In the genomic region with DNA sequence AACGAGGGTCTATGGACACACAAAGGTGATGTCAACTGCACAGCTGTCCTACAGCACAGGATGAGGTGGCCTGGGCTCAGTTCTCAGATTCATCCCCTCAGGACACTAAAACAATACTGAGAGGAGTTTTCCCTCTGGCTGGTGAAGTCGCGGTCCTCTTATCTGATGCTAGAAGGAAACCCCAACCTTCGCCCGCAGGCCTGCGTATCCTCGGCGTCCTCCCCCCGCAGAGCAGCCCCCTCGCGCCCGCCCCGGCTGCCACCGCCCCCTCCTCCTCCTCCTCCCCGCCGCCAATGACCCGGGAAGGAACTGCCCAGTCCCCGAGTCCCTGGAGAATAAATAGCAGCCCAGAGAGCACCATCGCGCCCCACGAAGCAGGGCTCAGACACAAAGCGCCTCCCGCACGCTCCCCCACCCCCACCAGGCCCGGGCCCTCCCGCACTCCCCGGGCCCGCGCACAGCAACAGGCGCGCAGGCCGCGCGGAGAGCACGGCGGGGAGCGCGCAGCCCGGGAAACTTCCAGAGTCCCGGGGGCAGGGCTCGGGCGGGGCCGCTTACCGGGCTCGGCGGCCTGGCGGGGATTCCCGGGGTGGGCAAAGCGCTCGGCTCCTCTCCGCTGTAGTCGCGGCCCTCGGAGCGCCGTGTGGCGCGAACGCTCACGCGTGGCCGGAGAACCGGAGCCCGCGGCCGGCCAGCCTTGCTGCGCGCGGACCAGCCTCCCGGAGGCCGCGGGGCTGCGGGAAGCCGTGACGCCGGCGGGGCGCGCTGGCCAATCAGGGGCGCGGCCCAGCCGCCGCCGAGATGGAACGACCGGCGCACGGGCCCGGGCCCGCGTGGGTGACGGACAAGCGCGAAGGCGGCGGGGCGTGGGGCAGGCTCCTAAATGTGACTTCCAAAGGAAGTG, we compare ENCODE assay signal across 8 mouse cellular contexts. TPM values are rescaled to one million over a fixed set of nuclear protein-coding genes. Genes with fewer than 3 reads are reported as not detected.
DNase-seq lines count a peak whose midpoint lies in the region; ATAC-seq lines count a peak whose summit lies in the region.

A gene (minus strand): TSS at position 738 of the 904 bp plus-strand sequence.

- H3K9me3 ChIP-seq in intestine, embryonic 14.5 days (ENCODE audit: control insufficient read depth, low read length), result no peaks in the 10 kb centered on the region

- H3K27me3 ChIP-seq in intestine, embryonic 14.5 days (replicated peaks; ENCODE audit: control insufficient read depth, insufficient read depth, low read length), result no peaks in the 10 kb centered on the region

- intact Hi-C loops in left cerebral cortex, postnatal 14 days (cut with DNase I), result no loop called here

- WGBS in intestine, embryonic 14.5 days, result under 1% methylated on average over 88 of the region's 97 CpGs

- peak; percentile 89 for DNase-seq in adrenal gland, postnatal 14 days
- DNase-seq in embryo, embryonic 9.5 days (ENCODE audit: extremely low spot score), result peak; percentile 84
- peak; percentile 61 to 77 for DNase-seq in gastrocnemius, postnatal 4 days (ENCODE audit: low spot score in 2 of 2)
- DNase-seq in intestine, embryonic 14.5 days (ENCODE audit: low spot score), result peak; percentile 87
- peak; percentile 20 to 52 for DNase-seq in left cerebral cortex, postnatal 14 days (ENCODE audit: low spot score in 2 of 2)
- peak; percentile 72 for DNase-seq in mesoderm, embryonic 11.5 days (ENCODE audit: low read depth, low spot score)
- DNase-seq in right cerebral cortex, postnatal 4 days, result peak; percentile 64

- H3K4me2 ChIP-seq in intestine, embryonic 14.5 days (ENCODE audit: low read length), result peak within 1 kb of the TSS; percentile 64

- H3K27ac ChIP-seq in intestine, embryonic 14.5 days (ENCODE audit: low read depth), result peak within 1 kb of the TSS; percentile 93

- ATAC-seq in intestine, embryonic 14.5 days (replicated peaks; ENCODE audit: low FRiP score, low TSS enrichment, low read depth), result peak; percentile 97
- no peak for ATAC-seq in monocyte, adult 5-6 weeks (replicated peaks; ENCODE audit: insufficient number of reproducible peaks, low FRiP score, low TSS enrichment, poor library complexity, severe bottlenecking)

- H3K9ac ChIP-seq in intestine, embryonic 14.5 days (ENCODE audit: low read length), result peak within 1 kb of the TSS; percentile 96

- peak within 1 kb of the TSS; percentile 70 for H3K4me3 ChIP-seq in intestine, embryonic 14.5 days (ENCODE audit: low read depth, low read length)

- 0 out of 2 replicates have a peak, but pooled peaks cover 4% of the 10 kb centered on the region for H3K4me1 ChIP-seq in intestine, embryonic 14.5 days (replicated peaks; ENCODE audit: control insufficient read depth, insufficient read depth, low read length)

- no peaks in the 10 kb centered on the region for H3K36me3 ChIP-seq in intestine, embryonic 14.5 days (ENCODE audit: control insufficient read depth, insufficient read depth, low read length)

RNA-seq across cellular contexts. Expression of the gene that starts here (rescaled TPM):
- total RNA-seq in adrenal gland, postnatal 14 days (2021), result 76.3 and 84.4 TPM in 2 replicates
- 10 to 100 TPM; 89.9 to 92.6 TPM for total RNA-seq in gastrocnemius, postnatal 4 days (2021)
- 30.9 and 36.3 TPM in 2 replicates for polyA plus RNA-seq in intestine, embryonic 14.5 days (2014; fragmentation: Nextera tagmentation; extraction: Ambion mirVana)
- 10 to 100 TPM; 42.2 to 43.3 TPM for total RNA-seq in left cerebral cortex, postnatal 14 days (2021)
- 0.64 TPM in 1 of 3 replicates, not detected in the others for total RNA-seq in monocyte, adult 5-6 weeks (2017)

Comparison
In these comparisons a context has a peak if more than half of its experiments do, and no peak if none do; other contexts are left out.
1. RNA of the gene that starts here (total RNA-seq): 89.9 to 92.6 TPM in gastrocnemius, postnatal 4 days, 76.3 to 84.4 TPM in adrenal gland, postnatal 14 days and 42.2 to 43.3 TPM in left cerebral cortex, postnatal 14 days; 0.64 TPM in monocyte, adult 5-6 weeks; every median in the first group is over 10 times any median in the second.
2. DNase-seq: peak in every context shown above with its lines; median percentile 89 in adrenal gland, postnatal 14 days; 87 in intestine, embryonic 14.5 days; 84 in embryo, embryonic 9.5 days; 72 in mesoderm, embryonic 11.5 days; 69 in gastrocnemius, postnatal 4 days; 64 in right cerebral cortex, postnatal 4 days; 36 in left cerebral cortex, postnatal 14 days.